Mouse (Mus musculus): ENCODE data around the gene Mmp10.

Gene Mmp10

DNA sequence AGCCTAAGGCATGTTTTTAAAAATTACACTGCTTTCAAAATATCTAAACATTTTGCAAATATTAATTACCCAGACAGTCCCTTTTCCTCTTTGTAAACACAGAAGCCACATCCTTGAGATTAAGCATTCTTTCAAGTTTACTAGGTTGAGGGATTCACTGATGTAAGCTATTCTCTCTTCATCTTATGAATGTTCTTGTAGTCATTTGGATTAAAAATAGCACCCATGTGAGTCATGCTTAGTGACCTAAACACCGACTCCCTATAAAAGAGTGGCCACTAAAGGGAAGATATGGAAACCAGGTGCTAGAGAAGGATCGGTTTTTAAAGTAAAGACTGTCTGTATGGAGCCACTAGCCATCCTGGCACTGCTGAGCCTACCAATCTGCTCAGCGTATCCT lies at the start of gene Mmp10:
Mmp10 (plus strand) TSS at position 302 of the 400 bp plus-strand sequence.
- no peak for DNase-seq

DNA sequence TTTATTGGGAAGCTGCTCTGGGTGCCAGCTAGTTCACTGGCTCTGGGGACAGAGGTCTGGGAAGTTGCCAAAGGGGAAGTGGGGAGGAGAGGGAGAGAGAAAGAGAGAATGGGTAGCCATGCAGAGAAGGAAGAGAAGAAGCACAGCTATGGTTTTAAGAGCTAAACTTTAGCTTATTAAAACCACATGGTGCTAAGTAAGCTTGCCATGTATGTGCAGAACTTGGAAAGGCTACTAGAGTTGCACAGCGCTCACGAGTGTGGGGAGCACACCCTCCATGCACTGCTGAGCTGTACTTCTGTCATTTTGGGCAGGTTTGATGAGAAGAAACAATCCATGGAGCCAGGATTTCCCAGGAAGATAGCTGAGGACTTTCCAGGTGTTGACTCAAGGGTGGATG lies 48.9 kb upstream of the Mmp10 start:
- DNase-seq: no peak

DNA sequence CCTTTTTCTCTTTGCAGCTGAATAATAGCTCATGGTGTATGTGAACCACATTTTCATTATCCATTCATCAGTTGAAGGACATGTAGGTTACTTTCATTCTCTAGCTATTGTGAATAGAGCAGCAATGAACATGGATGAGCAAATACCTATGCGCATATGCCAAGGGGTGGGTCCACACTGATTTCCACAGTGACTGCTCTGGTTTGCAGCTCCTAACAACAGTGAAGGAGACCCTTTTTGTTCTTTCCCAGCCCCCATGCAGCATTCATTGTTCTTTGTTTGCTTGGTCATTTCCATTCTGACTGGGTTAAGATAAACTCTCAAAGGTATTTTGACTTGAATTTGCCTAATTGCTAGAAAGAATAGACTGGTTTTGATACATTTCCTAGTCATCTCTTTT lies 31.9 kb upstream of the Mmp10 start:
- DNase-seq: no peak

DNA sequence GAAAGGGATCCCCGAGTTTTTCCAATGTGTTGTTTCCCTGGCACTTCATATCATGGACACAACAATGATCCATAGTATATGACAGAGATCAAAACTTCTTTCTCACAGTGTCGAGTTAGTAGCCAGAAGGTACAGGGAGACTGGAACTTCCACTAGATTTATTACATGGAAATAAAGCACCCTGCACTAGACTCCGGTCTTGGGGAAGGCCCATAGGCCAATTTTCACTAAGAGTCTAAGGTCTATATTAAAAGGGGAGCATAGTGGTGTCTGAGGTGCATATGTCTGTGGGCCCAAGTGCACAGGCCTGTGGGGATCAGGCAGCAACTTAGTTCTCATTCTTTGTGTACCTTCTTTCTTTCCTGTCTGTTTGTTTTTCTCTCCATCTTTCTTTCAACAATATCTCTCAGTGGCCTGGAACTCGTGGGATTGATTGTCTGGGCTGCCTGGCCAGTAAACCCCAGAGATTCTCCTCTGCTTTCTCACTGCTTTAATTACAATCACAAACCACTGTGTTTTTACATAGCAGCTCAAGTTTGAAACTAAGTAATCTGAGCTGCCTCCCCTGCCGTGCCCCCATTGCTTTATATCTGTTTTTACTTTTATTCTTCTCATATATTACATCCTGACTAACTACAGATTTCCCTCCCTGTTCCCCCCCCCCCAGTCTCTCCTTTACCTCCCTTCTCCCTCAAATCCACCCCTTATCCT lies 18.3 kb upstream of the Mmp10 start:
- DNase-seq: no peak

DNA sequence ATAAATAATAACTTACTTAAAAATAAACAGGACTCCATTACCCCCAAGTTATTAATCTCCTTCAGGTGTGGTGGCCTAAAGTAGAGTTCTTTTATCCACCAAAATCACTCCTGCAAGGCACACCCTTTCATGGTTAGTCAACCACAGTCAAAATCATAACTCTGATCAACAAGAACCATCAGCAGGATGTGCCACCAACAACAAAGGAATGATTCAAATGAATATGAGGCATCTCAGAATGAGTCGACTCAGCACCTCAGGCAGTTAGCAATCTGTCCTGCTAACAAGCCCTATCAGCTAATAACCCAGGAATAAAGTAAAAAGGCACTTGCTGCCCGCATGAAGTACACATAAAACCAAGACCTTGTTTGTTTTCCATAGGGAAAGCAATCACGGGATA lies 1.0 kb upstream of the Mmp10 start:
- no peak for DNase-seq

DNA sequence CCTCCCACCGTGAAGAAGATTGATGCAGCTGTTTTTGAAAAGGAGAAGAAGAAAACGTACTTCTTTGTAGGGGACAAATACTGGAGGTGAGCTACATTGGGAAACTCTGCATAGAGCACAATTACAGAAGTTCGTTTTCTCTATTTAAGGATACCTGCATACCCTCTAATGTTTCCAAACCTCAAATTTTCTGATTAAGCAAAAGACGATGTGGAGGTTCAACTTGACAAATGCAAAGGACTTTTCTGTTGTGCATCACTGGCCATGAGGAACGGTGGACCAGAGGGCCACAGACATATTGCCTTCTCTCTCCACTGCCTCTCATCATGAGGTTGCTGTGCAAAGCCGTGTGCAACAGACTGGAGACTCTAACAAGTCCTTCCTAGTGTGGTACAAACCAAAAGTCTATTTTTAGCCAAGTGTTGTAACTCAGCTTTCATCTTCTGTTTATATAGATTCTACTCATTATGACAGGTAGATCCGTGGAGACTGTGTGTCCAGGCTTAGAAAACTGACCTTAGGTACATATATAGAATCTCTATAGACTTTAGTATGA lies 5.2 kb downstream of the Mmp10 start:
- no peak for DNase-seq

DNA sequence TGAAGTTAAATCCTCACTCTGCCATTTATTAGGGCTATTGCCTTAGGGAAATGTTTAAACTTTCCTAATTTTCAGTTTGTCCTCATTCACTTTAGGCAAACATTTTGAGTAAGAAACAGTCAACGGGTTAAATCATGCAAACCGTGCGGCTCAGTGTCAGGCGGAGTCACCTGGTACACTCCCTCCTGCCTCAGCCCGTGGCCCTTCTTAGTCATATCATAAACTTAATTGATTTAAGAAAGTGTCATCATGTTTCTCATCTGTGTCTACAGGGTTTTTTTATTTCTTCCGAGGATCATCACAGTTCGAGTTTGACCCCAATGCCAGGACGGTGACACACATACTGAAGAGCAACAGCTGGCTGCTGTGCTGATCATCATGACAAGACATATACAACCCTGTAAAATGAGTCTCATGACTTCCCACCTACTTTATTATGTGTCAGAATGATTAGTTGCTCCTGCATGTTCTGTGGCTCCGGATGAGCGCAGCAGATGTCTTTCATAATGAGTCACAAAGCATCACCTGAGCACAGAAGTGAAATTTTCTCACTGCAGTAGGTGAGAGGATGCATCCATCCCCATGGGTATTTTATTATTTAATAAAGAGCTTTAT lies 7.6 kb downstream of the Mmp10 start:
- no peak for DNase-seq

DNA sequence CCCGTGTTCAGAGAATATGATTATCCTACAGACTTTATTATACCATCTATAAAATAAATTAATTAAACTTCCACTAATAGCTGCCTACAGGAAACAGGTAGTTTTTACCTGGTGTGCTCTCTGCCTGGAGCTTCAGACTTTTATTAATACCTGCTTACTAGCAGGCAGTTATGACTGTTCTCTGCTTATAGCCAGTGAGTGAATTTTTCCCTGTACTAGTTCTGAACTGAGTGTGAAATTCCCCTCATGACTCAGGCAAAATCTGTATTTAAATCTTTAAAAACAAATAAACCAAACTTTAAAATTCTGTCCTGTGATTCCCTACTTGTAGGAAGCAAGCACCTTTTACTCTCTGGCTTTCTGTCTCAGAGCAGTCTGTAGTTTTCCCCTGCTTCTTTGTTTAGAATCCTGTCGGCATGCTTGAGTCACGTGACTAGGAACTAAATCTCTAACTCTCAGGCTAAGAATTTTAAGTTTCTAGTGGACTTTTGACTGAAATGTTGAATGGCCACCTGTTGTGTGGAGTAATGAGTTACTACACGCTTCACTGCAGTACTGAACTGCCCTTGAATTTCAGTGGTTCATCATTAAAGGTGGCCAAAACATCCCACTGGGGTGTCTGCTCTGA lies 15.9 kb downstream of the Mmp10 start:
- no peak for DNase-seq

DNA sequence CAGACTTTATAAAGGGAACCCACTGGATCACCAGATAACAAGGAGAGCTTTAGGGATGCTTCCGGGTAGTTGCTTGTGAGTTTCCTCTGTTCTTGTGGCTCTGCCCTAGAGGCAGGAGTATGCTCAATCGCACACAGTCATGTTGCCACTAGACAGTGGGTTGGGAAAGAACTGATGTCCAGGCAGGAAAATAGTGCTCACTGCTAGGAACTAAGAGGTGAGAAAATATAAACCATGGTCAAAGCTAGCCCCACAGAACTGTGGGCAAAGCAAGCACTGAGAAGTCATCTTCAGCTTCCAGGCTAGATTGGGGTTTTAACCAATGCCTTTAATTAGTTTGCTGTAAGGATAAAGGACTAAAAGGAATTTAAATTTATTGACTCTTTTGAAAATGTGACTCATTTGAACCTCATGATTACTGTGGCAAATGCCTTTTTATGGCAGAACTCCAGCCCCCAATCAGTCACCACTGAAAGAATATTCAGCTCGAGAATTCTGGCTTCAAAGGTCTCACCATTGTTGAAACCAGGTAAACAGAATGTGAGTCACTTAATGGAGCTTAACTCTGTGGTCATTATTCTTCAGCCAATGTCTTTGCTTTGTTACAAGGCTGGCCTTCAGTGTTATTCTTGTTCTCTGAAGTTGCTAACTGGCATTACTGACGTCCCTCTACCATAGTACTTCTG lies 24.2 kb downstream of the Mmp10 start:
- DNase-seq: no peak

DNA sequence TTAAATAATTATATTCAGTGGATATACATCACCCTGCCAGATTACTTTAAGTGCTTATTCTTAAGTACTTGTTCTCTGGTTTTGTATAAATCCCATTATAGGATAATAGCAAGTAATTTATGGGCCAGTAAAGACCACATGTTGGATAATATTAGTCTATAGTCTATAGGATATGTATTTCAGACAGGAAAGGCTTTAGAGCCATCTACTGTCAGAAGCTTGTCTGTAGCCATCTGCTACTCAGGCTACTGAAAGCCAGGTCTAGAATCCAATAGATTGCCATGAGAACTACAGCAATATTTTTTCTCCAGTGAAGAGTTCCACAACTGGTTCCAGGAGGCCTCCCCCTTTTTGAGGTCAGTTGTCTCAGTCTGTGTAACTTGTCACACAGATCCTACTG lies 40.6 kb downstream of the Mmp10 start:
- no peak for DNase-seq

DNA sequence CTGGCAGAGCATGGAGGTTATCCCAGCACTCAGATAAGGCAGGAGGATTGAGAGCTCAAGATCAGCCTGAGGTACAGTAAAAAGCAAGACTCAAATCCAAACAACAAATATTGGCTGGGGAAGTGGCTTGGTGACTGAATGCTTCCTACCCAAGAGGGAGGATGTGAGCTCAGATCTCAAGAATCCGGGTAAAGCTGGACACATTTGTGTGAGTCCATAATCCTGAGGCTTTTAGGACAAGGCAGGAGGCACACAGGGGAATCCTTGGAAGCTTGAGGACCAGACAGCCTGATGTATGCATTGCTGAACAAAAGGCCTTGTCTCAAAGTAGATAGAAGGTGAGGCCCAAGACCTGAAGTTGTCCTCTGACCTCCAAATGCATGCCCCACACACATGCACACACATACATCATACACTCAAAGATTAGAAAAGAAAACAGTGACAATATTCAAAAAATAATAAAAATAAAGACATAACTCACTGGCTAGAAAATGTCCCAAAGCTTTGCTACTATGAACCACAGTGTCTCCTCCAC lies 42.8 kb downstream of the Mmp10 start:
- no peak for DNase-seq

DNA sequence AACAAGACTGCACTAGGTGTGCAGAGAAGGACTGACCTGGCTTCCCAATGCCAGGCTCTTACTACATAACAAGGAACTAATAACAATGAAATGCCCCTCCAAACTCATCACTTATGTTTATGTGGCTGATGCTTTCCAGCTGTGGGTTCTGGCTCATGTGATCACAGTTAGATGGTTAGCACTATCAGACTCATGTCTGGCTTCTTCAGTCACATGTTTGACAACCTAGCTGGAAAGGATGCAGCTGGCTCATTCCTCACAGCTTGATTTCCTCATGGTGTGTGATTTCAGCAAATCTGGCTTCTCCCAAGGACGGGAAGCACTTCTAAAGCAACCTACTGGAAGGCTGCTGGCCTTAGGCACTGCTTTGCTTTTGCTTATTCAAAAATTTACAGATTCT lies 43.3 kb downstream of the Mmp10 start:
- peak; percentile 82 for DNase-seq

DNA sequence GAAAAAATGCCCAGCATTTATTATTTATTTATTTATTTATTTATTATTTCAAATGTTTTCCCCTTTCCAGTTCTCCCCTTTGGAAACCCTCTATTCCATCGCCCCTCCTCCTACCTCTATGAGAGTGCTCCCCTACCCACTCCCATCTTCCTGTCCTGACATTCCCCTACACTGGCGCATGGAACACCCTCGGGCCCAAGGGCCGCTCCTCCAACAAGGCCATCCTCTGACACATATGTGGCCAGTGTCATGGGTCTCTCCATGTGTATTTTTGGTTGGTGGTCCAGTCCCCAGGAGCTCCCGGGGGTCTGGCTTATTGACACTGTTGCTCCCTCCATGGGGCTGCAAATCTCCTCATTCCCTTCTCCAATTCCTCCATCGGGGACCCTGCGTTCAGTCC lies 43.8 kb downstream of the Mmp10 start:
- DNase-seq: no peak

DNA sequence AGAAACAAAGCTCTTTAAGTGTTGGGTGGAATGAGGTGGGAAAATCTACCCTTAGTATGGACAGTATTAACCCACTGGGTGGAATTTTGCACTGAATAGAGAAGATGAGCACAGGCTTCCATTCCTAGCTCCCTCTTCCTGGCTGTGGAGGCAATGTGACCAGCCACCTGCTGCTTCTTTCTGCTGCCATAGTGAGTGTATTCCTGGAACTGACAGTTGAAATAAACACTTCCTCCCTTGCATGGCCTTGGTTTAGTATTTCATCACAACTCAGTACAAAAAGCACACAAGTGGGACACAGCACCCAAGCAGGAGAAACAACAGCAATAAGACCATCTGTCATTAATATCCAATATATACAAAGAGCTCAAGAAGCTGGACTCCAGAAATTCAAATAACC lies 49.8 kb downstream of the Mmp10 start:
- no peak for DNase-seq

DNA sequence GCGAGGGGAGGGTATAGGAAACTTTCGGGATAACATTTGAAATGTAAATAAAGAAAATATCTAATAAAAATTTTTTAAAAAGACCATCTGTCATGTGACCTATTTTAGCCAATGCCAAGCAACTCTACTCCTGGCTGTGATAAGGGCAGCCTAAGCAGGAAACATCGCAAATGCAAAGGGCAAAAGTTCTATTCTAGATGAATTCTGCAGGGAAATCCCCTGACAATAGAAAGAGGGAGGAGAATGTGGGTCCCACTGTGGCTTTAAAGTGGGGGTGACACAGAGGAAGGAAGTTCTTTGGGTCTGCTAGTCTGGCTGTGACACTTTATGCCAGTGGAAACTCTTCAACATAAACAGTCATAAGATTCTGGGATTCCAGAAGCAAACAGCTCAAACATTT lies 51.4 kb downstream of the Mmp10 start:
- DNase-seq: no peak

DNA sequence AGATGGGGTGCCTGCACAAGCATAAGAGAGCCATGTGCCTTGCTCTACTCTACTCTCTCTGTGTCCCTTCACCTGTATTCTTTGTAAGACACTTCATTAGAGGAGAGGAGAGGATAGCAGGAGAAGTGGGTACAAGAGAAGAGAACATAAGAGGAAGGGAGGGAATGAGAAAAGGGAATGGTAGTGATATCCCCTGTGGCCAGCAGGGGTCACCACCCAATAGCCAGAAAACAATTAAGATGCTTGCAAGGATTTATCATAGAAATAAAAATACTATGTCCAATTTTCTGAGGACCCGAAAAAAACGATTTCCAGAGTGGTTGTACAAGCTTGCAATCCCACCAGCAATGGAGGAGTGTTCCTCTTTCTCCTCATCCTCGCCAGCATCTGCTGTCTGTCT lies 52.2 kb downstream of the Mmp10 start:
- peak; percentile 56 for DNase-seq

DNA sequence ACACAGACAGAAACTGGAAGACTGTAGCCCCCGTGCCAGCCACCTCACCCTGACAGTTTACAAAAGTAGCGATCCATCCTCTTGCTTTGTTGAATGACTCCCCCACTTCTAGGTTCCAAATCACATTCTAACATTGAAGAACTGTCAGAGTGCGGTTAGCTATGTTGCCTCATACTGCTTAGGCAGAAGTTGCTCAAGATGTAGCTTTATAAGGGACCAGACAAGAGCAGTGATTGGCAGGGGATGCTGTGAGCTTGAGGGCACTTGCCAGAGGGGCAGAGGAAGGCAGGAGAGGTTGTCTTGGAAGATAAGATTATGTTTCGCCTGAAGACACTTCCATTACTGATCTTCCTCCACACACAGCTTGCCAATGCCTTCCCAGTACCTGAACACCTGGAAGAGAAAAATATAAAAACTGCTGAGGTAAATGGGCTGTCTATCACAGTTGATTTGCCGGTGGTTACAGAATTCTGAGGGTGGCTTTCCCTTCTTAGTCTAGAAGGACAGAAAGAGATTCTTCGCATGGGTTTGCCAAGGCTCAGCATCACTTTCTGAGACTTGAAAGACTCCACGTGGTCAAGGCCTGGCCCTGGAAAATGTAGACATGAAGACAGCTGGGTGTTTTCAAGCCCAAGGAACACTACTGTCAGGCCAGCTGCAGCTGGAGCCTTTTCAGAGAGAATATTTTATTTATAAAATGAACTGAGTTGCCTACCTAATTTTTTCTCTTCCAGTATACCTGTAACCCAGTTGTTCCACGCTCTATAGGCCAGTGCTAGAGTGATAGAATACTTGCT lies 56.3 kb downstream of the Mmp10 start, which contains the start of gene Mmp8:
Mmp8 (plus strand) TSS at position 236 of the 797 bp plus-strand sequence.
- DNase-seq: peak; percentile 30
